Mouse (Mus musculus) G1E (cell line): ENCODE data around the gene Ankrd39.

ENCODE experiments used
- CTCF ChIP-seq: IDR thresholded peaks from 2 replicates; pipeline ENCODE4 v1.5.1; 2012; ENCODE audit warnings: low read depth, low read length, inconsistent platforms, mixed read lengths
- GATA1 ChIP-seq: IDR thresholded peaks from 2 replicates; pipeline ENCODE4 v1.6.1; 2012; ENCODE audit warnings: borderline replicate concordance, low read length, inconsistent platforms, mixed read lengths
- GATA2 ChIP-seq: IDR thresholded peaks from 2 replicates; pipeline ENCODE4 v1.6.1; 2012; ENCODE audit warnings: low read depth, low read length, inconsistent platforms, borderline replicate concordance
- POLR2AphosphoS5 ChIP-seq: IDR thresholded peaks from 2 replicates; pipeline ENCODE4 v1.6.1; 2012; ENCODE audit warnings: low read depth, low read length, inconsistent platforms; ENCODE audit not compliant: insufficient replicate concordance
- TAL1 ChIP-seq: conservative IDR thresholded peaks from 2 replicates; pipeline ENCODE4 v1.6.1; 2012; ENCODE audit warnings: low read depth, low read length, inconsistent platforms, mixed read lengths

DNA sequence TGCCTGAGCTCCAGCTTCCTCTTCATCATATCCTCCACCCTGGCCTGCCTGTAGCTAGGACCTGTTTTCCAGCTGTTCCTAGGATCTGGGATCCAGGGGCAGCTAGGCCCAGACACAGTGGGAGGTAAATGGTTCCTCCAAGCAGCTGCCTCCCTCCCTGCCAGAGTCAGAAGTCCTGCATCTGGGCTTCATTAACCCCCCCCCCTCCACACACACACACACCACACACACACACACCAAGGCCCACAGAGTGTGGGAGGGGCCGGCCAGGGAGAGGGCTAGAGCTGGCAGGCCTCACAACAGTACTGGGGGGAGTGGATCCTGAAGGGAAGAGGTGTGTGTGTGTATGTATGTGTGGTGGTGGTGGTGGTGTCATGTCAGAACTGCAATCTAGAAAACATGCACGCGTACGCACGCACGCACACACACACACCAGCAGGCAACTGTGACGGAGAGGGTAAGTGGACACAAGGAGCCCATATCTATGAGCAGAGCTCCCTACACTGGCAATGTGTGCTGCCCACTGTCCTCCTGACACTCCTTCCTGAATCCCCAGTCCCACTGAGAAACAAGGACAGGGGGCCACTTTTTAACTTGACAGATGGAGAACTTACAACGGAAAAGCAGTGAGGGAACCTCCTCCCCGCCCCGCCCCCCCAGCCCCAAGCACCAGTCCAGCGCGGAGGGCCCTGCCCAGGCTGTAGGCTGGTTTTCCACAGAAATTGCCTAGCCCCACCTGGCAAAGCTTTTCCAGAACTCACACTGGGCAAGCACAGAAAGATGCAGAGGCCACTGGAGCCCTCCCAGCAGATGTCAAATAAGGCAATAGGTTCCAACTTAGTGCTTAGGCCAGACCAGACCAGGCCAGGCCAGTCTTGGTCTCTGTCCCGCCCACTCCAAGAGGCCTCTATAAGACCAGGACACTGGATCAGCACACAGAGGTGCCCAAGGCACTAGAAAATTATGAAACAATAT lies 41.5 kb upstream of the Ankrd39 start:
- no peak for TF ChIP-seq CTCF
- TF ChIP-seq TAL1 = no peak
- TF ChIP-seq POLR2AphosphoS5 = no peak
- TF ChIP-seq GATA1 = no peak
- TF ChIP-seq GATA2 = no peak
